Mouse (Mus musculus) cerebellum, adult 2 months (tissue): Measurements from ENCODE around the gene Serpinh1.

Experiments
- CTCF ChIP-seq: fragments of 200-500 bp; IDR thresholded peaks from 2 replicates; pipeline ENCODE4 v1.5.1; 2011; ENCODE audit warnings: low read depth, mild to moderate bottlenecking, control low read depth, low read length, moderate library complexity, borderline replicate concordance; ENCODE audit not compliant: insufficient read depth
- POLR2A ChIP-seq: fragments of 200-500 bp; IDR thresholded peaks from 2 replicates; pipeline ENCODE4 v1.6.1; 2011; ENCODE audit warnings: low read length, control low read depth, borderline replicate concordance; ENCODE audit not compliant: insufficient read depth

DNA sequence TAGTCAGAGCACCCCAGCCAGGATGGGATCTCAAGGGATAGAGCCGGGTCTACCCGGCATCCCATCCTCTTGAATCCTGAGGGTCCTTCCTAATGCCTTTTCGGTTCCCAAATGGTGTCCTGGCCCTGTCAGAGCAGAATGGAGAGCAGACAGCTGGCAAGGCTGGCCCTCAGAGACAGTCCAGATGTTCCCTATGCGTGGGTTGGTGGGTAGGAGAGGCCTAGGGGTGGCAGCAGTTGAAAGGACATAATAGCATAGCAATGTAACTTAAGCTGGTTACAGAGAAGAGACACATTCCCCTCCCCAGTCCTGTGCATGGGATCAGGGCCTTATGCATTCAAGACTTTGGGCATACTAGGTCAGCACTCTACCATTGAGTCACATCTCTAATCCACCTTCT lies 42.3 kb upstream of the Serpinh1 start:
- TF ChIP-seq CTCF: no peak
- no peak for TF ChIP-seq POLR2A
